16 mouse cellular contexts compared by ENCODE assay signal in the genomic region with DNA sequence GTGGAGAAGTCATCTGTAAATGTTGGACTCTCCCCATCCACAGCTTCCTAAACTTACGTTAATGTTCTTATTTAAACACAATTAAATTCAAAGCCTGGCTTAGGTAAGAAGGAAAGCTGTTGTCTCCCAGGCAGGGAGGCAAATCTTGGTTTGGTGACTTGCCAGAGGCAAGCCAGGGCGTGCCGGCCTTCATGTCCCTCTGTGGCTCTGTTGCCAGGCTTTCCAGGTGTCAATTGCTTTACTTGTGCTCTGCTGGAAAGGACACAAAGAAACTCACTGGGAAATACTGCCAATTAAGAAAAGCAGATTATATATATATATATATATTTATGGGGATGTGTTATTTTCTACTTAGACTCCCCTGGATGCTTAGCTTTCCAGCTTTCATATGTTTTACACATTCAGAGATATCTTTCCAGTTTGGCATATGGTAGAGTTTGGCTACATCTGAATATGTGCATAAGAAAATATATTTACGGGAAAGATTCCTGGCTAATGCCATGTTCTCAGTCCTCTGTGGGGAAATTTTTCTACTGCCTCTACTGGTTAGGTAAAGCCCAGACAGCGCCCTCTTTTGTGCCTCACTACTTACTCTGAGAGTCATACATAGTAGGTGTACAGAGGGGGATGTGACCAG.
DNase-seq lines count a peak whose midpoint lies in the region; ATAC-seq and TF ChIP-seq lines count a peak whose summit lies in the region.
"Had no signal": no experiment of that assay in that cellular context is flagged by ENCODE, and none has a peak within 500 bp of the region (broad histone marks: within the 10 kb centered on the region; RNA-seq: fewer than 3 reads in every experiment).

No protein-coding gene starts in this region.

- no peak for TF ChIP-seq CTCF in gastrocnemius, adult 2 months (IDR thresholded peaks at IDR 0.05)

- intact Hi-C loops in gastrocnemius, adult 2 months (cut with DNase I), result no loop called here

- no peak overlapping the region for H3K4me3 ChIP-seq in gastrocnemius, adult 2 months
- H3K4me3 ChIP-seq: embryonic facial prominence, embryonic 15.5 days; hindbrain, embryonic 15.5 days; neural tube, embryonic 12.5 days had no signal

- no peak for ATAC-seq in erythroblast, adult 5-6 weeks (replicated peaks; ENCODE audit: low FRiP score, poor library complexity, severe bottlenecking)
- ATAC-seq: liver, postnatal 0 days; midbrain, embryonic 16.5 days had no signal

- DNase-seq in gastrocnemius, adult 2 months, result peak; percentile 22
- no peak for DNase-seq in gastrocnemius, postnatal 25 days
- DNase-seq in lung, adult 18-20 months, result peak; percentile 6 to 29
- DNase-seq in lung, postnatal 14 days, result no peak
- peak; percentile 6 for DNase-seq in Muller cell, postnatal 12 days (ENCODE audit: inconsistent ontology term)
- peak; percentile 16 for DNase-seq in brain, embryonic 18.5 days (ENCODE audit: low read depth, low spot score)
- DNase-seq: adrenal gland, postnatal 14 days; heart, postnatal 10 days; kidney, adult 11 months; kidney, postnatal 25 days; liver, postnatal 0 days had no signal

- no peak overlapping the region for H3K27ac ChIP-seq in gastrocnemius, adult 2 months
- H3K27ac ChIP-seq: embryonic facial prominence, embryonic 15.5 days; hindbrain, embryonic 15.5 days; neural tube, embryonic 12.5 days had no signal

Comparison
In these comparisons a context has a peak if more than half of its experiments do, and no peak if none do; other contexts are left out.
1. DNase-seq: peak in gastrocnemius, adult 2 months (single experiment), lung, adult 18-20 months (2 of 2), Muller cell, postnatal 12 days (single experiment) and brain, embryonic 18.5 days (single experiment); none in gastrocnemius, postnatal 25 days (single experiment) and lung, postnatal 14 days (single experiment).